Mouse (Mus musculus) heart, embryonic 14.5 days (tissue): Measurements from ENCODE around the gene Atp6v1fnb. TPM values are rescaled to one million over a fixed set of nuclear protein-coding genes. Genes with fewer than 3 reads are reported as not detected.
A peak's percentile ranks its signal among the peaks of the same experiment; 100 is the strongest.

Experiments used
- ATAC-seq: fragments of 200-750 bp; cut with Nextera tagmentation; 2 replicates; pipeline ENCODE4 v1.8.0; 2017; ENCODE audit warnings: low read depth, moderate TSS enrichment; ENCODE audit not compliant: insufficient number of reproducible peaks, insufficient read depth, low FRiP score
- H3K27ac ChIP-seq, 2 experiments: fragments of 200-500 bp in 1 of 2; fragments of 300-500 bp in 1 of 2; sonication (generic) in 1 of 2; replicated peaks in 1 of 2; 2 replicates each; pipeline ENCODE4 v1.5.1; 2012 to 2014; ENCODE audit warnings: low read depth in 2 of 2, low read length in 2 of 2, control low read depth in 1 of 2, mild to moderate bottlenecking in 1 of 2, mixed read lengths in 1 of 2; ENCODE audit not compliant: control insufficient read depth in 1 of 2, insufficient read depth in 1 of 2
- H3K27me3 ChIP-seq: fragments of 300-500 bp; sonication (generic); 2 replicates; pipeline ENCODE4 v1.6.1; 2014; ENCODE audit warnings: mild to moderate bottlenecking, low read length, control low read depth; ENCODE audit not compliant: control insufficient read depth, insufficient read depth
- H3K36me3 ChIP-seq: fragments of 300-500 bp; sonication (generic); 2 replicates; pipeline ENCODE4 v1.6.1; 2014; ENCODE audit warnings: mild to moderate bottlenecking, control low read depth, low read length, mixed read lengths; ENCODE audit not compliant: control insufficient read depth, insufficient read depth
- H3K4me1 ChIP-seq, 2 experiments: fragments of 200-500 bp in 1 of 2; fragments of 300-500 bp in 1 of 2; sonication (generic) in 1 of 2; 2 replicates each; pipeline ENCODE4 v1.6.1; 2012 to 2014; ENCODE audit warnings: low read length in 2 of 2, control low read depth in 1 of 2, mixed read lengths in 1 of 2; ENCODE audit not compliant: control insufficient read depth in 2 of 2, insufficient read depth in 2 of 2
- H3K4me2 ChIP-seq: fragments of 300-500 bp; sonication (generic); 2 replicates; pipeline ENCODE4 v1.6.1; 2014; ENCODE audit warnings: mild to moderate bottlenecking, low read length
- H3K4me3 ChIP-seq, 2 experiments: fragments of 200-500 bp in 1 of 2; fragments of 300-500 bp in 1 of 2; sonication (generic) in 1 of 2; 2 replicates each; pipeline ENCODE4 v1.5.1; 2012 to 2014; ENCODE audit warnings: low read length in 2 of 2, mild to moderate bottlenecking in 2 of 2, control low read depth in 1 of 2, low read depth in 1 of 2, moderate library complexity in 1 of 2; ENCODE audit not compliant: control insufficient read depth in 1 of 2, insufficient read depth in 1 of 2
- H3K9ac ChIP-seq: fragments of 300-500 bp; sonication (generic); 2 replicates; pipeline ENCODE4 v1.6.1; 2014; ENCODE audit warnings: mild to moderate bottlenecking, low read length
- H3K9me3 ChIP-seq: fragments of 300-500 bp; sonication (generic); 2 replicates; pipeline ENCODE4 v1.6.1; 2016; ENCODE audit warnings: low read length, control low read depth; ENCODE audit not compliant: control insufficient read depth
- WGBS: fragments of 180-500 bp; shearing (Covaris S2); extraction: QIAGEN DNeasy Blood & Tissue Kit; methylation state at CpG from one replicate; pipeline ENCODE4 v1.1.7; 2014; 5-methylcytosine and 5-hydroxymethylcytosine counted together
- polyA plus RNA-seq: library from polyadenylated mRNA; unstranded; fragments of >200 nt; fragmentation: Nextera tagmentation; extraction: Ambion mirVana; gene quantifications from 2 replicates; pipeline ENCODE4 v1.2.1, GENCODE M21; 2014

Atp6v1fnb gene
- polyA plus RNA-seq = not detected in 2 replicates

DNA sequence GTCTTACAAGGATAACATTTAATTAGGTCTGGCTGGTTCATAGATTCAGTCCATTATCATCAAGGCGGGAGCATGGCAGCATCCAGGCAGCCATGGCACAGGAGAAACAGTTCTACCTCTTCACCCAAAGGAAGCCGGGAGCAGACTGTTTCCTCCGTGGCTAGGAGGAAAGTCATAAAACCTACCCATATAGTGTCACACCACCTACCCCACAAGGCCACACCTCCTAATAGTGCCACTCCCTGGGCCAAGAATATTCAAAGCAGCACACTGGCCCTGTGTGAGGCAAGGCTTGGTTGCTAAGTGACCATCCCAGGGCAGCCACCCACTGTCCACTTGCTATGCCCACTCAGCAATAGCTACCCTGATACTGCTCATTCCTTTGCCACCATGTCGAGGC is at the start of gene Atp6v1fnb:
Gene Atp6v1fnb (plus strand): TSS at position 301 of the 400 bp plus-strand sequence.
- H3K9me3 ChIP-seq = no peaks in the 10 kb centered on the region
- peaks cover 21% of the 10 kb centered on the region for H3K36me3 ChIP-seq
- H3K4me1 ChIP-seq = peaks cover 9 to 11% of the 10 kb centered on the region in 2 experiments; a peak in 3 of 4 replicates
- no peak within 1 kb of the TSS for H3K4me2 ChIP-seq
- no peak within 1 kb of the TSS for H3K9ac ChIP-seq
- H3K4me3 ChIP-seq = no peak within 1 kb of the TSS
- H3K27ac ChIP-seq = no peak within 1 kb of the TSS
- no peak for ATAC-seq
- WGBS = 91% methylated on average over 4 of the region's 4 CpGs
- no peaks in the 10 kb centered on the region for H3K27me3 ChIP-seq

DNA sequence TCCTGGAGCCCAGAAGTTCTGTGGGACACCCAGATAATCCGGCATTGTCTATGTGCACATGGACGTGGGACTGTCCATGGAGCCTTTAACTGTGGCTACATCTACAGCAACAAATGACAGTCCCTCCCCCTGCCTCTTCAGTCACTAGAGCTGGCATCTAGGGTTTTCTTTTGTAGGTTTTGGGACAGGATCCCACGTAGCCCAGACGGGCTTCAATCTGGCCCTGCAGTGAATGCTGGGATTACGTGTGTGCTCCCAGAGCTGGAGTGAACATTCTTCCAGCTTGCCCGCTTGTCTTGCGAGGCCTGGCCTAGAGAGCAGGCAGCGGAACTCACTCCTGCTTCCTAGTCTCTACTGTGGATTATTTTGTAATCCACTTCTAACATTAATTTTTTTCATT is 46.1 kb upstream of the Atp6v1fnb start:
- Histone ChIP-seq H3K4me1 (peaks cover 0 to under 1% of the 10 kb centered on the region in 2 experiments; a peak in 2 of 4 replicates), H3K36me3 (no peaks in the 10 kb centered on the region), H3K4me3 (no peak overlapping the region), H3K4me2 (no peak overlapping the region), H3K9ac (no peak overlapping the region), H3K9me3 (no peaks in the 10 kb centered on the region), H3K27me3 (no peaks in the 10 kb centered on the region), H3K27ac (no peak overlapping the region)
- WGBS = 82% methylated on average over 8 of the region's 8 CpGs
- ATAC-seq = no peak

DNA sequence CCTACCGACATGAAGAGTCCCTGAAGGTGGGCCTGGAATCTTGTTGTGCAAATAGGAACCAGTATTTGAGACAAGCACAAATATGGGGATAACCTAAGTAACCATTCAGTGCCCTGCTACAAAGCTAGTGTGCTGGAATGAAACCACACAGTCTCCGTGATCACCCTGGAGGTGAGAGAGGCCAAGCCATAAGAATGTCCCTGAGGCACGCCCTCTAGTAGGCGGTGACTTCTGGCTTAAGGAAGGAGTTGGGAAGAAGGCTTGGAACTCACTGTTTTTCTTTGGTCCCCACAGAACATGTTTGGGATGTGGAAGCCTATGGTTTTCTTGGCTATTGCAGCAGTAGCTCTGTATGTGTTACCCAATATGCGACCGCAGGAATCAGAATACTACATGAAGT is 44.9 kb upstream of the Atp6v1fnb start:
- Histone ChIP-seq H3K9me3 (no peaks in the 10 kb centered on the region), H3K4me3 (no peak overlapping the region), H3K36me3 (no peaks in the 10 kb centered on the region), H3K4me1 (peaks cover 11 to 12% of the 10 kb centered on the region in 2 experiments), H3K27ac (no peak overlapping the region), H3K27me3 (no peaks in the 10 kb centered on the region), H3K9ac (no peak overlapping the region), H3K4me2 (no peak overlapping the region)
- 75% methylated on average over 6 of the region's 6 CpGs for WGBS
- no peak for ATAC-seq

DNA sequence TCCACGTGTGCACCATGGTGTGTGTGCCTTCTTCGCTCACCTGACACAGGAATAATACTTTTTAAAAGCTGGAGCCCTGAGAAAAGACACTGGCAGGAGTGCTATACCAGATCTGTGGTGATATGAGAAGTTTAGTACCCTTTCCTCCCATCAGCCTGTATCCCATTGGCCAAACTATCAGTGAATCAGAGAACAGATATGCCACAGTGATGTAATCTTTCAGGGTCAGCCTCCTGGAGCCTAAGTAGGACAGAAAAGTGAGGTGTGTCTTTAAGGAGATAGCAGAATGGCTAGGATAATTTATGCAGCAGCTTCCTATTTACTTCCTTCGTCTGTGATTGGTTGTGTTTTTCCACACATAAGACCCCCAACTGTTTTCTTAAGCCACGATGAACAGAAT is 43.1 kb upstream of the Atp6v1fnb start:
- no peaks in the 10 kb centered on the region for H3K9me3 ChIP-seq
- no peak overlapping the region for H3K9ac ChIP-seq

DNA sequence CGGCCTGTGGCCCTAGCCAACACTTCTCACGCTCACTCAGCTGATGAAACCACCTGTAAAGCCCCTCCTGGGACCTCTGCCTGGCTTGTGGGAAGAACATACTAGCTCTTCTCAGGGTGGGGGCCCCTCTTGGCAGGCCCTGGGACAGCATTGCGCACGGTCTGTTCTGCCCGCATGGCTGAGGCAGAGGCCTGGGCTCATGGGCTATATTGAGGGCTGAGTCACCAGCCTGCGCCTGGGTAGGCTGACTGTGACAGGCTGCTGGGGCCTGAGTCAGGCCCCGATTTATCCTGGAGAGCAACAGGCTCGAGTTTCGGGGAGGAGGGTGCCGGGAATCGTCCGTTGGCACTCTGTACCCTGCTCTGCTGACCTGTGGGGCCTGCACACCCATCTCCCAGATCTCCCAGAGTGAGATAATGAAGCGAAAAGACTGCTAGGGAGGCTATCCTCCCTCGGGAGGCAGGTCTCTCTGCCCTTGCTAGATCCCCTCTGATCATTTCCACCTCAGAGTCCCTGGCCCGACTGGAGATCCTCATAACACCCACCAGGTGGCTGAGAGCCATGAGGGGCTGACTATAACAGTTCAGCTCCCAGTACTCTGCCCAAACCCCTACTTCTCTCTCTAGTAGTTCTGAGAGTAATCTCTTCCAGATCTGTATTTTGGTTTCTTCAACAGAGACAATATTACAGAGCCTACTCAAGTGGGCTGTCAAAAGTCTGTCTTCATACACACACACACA is 40.4 kb upstream of the Atp6v1fnb start:
- ATAC-seq = no peak
- Histone ChIP-seq H3K4me2 (peak overlapping the region; percentile 81), H3K27me3 (no peaks in the 10 kb centered on the region), H3K36me3 (no peaks in the 10 kb centered on the region), H3K4me1 (peaks cover 25 to 27% of the 10 kb centered on the region in 2 experiments), H3K4me3 (no peak overlapping the region), H3K9ac (peak overlapping the region; percentile 72), H3K9me3 (no peaks in the 10 kb centered on the region), H3K27ac (peak overlapping the region; percentile 99)
- 22% methylated on average over 15 of the region's 15 CpGs for WGBS

More for the DNA sequence above, 43.1 kb upstream of the Atp6v1fnb start:
- no peak for ATAC-seq
- Histone ChIP-seq H3K4me1 (peaks cover 24 to 27% of the 10 kb centered on the region in 2 experiments), H3K4me2 (no peak overlapping the region), H3K36me3 (no peaks in the 10 kb centered on the region), H3K27me3 (no peaks in the 10 kb centered on the region), H3K4me3 (no peak overlapping the region), H3K27ac (no peak overlapping the region)
- WGBS = 69% methylated on average over 4 of the region's 4 CpGs

DNA sequence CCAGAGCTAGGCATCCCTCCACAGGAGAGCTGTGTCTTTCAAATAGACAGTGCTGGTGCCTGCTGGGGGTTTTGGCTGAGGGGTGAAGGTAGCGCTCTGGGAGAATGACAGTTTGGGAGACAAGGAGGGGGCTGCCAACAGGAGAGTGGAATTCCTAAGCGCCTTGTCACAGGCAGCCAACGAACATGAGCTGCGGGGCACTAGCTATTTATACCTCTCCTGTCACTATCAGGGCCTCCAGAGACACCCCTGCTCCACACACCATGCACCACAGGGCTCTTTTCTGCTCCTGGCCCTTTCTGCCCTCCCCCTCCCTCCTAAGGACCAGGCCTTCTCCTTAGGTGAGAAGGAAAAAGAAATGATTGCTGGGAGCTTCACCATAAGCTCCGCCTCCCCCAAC is 39.8 kb upstream of the Atp6v1fnb start:
- Histone ChIP-seq H3K4me3 (no peak overlapping the region), H3K36me3 (no peaks in the 10 kb centered on the region), H3K9ac (peak overlapping the region; percentile 97), H3K4me2 (peak overlapping the region; percentile 81), H3K4me1 (peaks cover 30 to 34% of the 10 kb centered on the region in 2 experiments), H3K27ac (peak overlapping the region; percentile 99), H3K9me3 (no peaks in the 10 kb centered on the region), H3K27me3 (no peaks in the 10 kb centered on the region)
- peak; percentile 22 for ATAC-seq
- 10% methylated on average over 5 of the region's 5 CpGs for WGBS

DNA sequence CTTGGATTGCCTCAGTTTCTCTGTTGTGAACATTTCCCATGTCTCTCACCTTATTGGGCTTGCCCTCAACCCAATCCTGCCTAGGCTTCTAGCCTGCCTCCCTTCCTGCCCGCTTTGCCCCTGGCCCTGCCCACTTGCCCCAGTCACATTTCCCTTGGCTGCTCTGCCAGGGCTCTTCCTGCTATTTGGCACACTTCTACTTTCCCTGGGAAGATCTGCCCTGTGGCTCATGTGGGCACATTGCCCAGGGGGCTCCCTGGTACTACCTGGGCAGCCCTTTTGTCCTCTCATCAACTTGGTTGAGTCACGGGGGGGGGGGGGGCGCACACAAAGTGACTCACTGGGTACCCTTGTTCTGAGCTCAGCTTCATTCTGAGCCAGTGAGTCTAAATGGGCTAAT is 39.1 kb upstream of the Atp6v1fnb start:
- Histone ChIP-seq H3K36me3 (peaks cover 5% of the 10 kb centered on the region), H3K4me3 (no peak overlapping the region), H3K9ac (peak overlapping the region; percentile 97), H3K4me2 (peak overlapping the region; percentile 81), H3K9me3 (no peaks in the 10 kb centered on the region), H3K27ac (peak overlapping the region; percentile 99), H3K27me3 (no peaks in the 10 kb centered on the region), H3K4me1 (peaks cover 35 to 40% of the 10 kb centered on the region in 2 experiments)
- 31% methylated on average over 3 of the region's 3 CpGs for WGBS
- no peak for ATAC-seq

DNA sequence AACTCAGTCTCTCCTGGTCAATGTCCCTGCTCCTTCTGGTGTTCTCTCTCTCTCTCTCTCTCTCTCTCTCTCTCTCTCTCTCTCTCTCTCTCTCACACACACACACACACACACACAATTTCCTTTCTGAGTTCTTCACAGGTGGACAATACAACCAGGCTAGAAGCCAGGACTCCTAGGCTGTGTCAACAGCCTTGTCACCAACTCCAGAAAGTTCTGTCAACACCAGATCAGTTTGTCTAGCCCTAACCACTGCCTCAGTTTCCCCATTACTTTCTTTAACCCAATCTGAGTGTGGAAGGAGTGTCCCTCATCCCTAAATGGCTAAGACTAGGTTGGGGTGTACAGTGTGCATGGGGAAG is 38.6 kb upstream of the Atp6v1fnb start:
- H3K36me3 ChIP-seq = peaks cover 10% of the 10 kb centered on the region
- H3K9ac ChIP-seq = peak overlapping the region; percentile 97
- no peaks in the 10 kb centered on the region for H3K27me3 ChIP-seq
- no peaks in the 10 kb centered on the region for H3K9me3 ChIP-seq
- H3K4me2 ChIP-seq = peak overlapping the region; percentile 81
- peaks cover 36 to 45% of the 10 kb centered on the region in 2 experiments for H3K4me1 ChIP-seq
- H3K27ac ChIP-seq = peak overlapping the region; percentile 99
- ATAC-seq = no peak
- peak overlapping the region; percentile 71 to 75 for H3K4me3 ChIP-seq
